In genomic region chr17:48366806-48367205, GRCm38 (mm10) we compare ENCODE assay signal across 28 mouse cellular contexts. TPM values are rescaled to one million over a fixed set of nuclear protein-coding genes. Genes with fewer than 3 reads are reported as not detected.
"Had no signal": no experiment of that assay in that cellular context is flagged by ENCODE, and none has a peak within 500 bp of the region (broad histone marks: within the 10 kb centered on the region; RNA-seq: fewer than 3 reads in every experiment).

No protein-coding gene starts in this region.

- DNase-seq: gastrocnemius, postnatal 14 days; gastrocnemius, postnatal 36 days; heart, adult 2 months; heart, postnatal 10 days; heart, postnatal 4 days; kidney, adult 18-20 months; kidney, adult 8-10 months; kidney, postnatal 10 days; kidney, postnatal 4 days; left cerebral cortex, postnatal 4 days had no signal

- H3K4me2 ChIP-seq: heart, embryonic 12.5 days; hindbrain, embryonic 12.5 days; hindbrain, embryonic 14.5 days; intestine, embryonic 15.5 days; limb, embryonic 13.5 days; limb, embryonic 15.5 days; liver, embryonic 12.5 days had no signal

- H3K9ac ChIP-seq: heart, embryonic 12.5 days; hindbrain, embryonic 12.5 days; hindbrain, embryonic 14.5 days; intestine, embryonic 15.5 days; limb, embryonic 13.5 days; limb, embryonic 15.5 days; liver, embryonic 12.5 days; liver, embryonic 14.5 days had no signal

- H3K27ac ChIP-seq: heart, adult 2 months; hindbrain, embryonic 10.5 days; hindbrain, embryonic 12.5 days; hindbrain, embryonic 14.5 days; intestine, embryonic 15.5 days; layer of hippocampus, adult 2 months; left cerebral cortex, adult 2 months; limb, embryonic 13.5 days; limb, embryonic 15.5 days; liver, embryonic 12.5 days; liver, embryonic 14.5 days had no signal

- H3K4me3 ChIP-seq: heart, adult 2 months; heart, embryonic 12.5 days; hindbrain, embryonic 10.5 days; hindbrain, embryonic 12.5 days; intestine, embryonic 15.5 days; layer of hippocampus, adult 2 months; left cerebral cortex, adult 2 months; limb, embryonic 13.5 days; limb, embryonic 15.5 days; liver, embryonic 12.5 days had no signal

- H3K27me3 ChIP-seq: heart, embryonic 12.5 days; hindbrain, embryonic 12.5 days; intestine, embryonic 15.5 days; limb, embryonic 13.5 days; limb, embryonic 15.5 days; liver, embryonic 12.5 days had no signal

- H3K9me3 ChIP-seq: hindbrain, embryonic 10.5 days; hindbrain, embryonic 12.5 days; intestine, embryonic 15.5 days; limb, embryonic 13.5 days; limb, embryonic 15.5 days; liver, embryonic 12.5 days had no signal

- H3K4me1 ChIP-seq: hindbrain, embryonic 12.5 days; intestine, embryonic 15.5 days; limb, embryonic 15.5 days had no signal

- H3K36me3 ChIP-seq: heart, embryonic 12.5 days; hindbrain, embryonic 10.5 days; hindbrain, embryonic 12.5 days; intestine, embryonic 15.5 days; limb, embryonic 13.5 days; limb, embryonic 15.5 days; liver, embryonic 12.5 days had no signal

- ATAC-seq: hindbrain, embryonic 16.5 days; inflammation-experienced regulatory T-cells, adult 6 months; intestine, embryonic 15.5 days; intestine, postnatal 0 days; liver, embryonic 12.5 days had no signal

RNA-seq across cellular contexts. Expression of gene Treml1, which starts 7.1 kb away (rescaled TPM):
- total RNA-seq: gastrocnemius, adult 8-10 months; gastrocnemius, postnatal 14 days; gastrocnemius, postnatal 36 days; layer of hippocampus, adult 2 months; layer of hippocampus, postnatal 10 days; layer of hippocampus, postnatal 25 days; left cerebral cortex, postnatal 4 days; liver, adult 2 months had no signal
- polyA plus RNA-seq: inflammation-experienced regulatory T-cells, adult 6 months had no signal

RNA-seq across cellular contexts. Expression of gene Trem2, which starts 20.6 kb away (rescaled TPM):
- polyA plus RNA-seq: inflammation-experienced regulatory T-cells, adult 6 months had no signal

RNA-seq across cellular contexts. Expression of gene B430306N03Rik, which starts 50.9 kb away (rescaled TPM):
- total RNA-seq: gastrocnemius, adult 8-10 months; layer of hippocampus, adult 2 months; layer of hippocampus, postnatal 10 days had no signal
- polyA plus RNA-seq: hindbrain, embryonic 12.5 days had no signal
